Mouse (Mus musculus) liver, postnatal 0 days (tissue): ENCODE measurements around the gene Slc35a3.

Experiments used
- CTCF ChIP-seq: sonication (generic); IDR thresholded peaks from 2 replicates; pipeline ENCODE4 v1.5.1; 2016; ENCODE audit warnings: antibody characterized with exemption, low read depth
- EP300 ChIP-seq: IDR thresholded peaks from 2 replicates; pipeline ENCODE4 v1.6.1; 2016; ENCODE audit warnings: antibody characterized with exemption, low read depth, mild to moderate bottlenecking

DNA sequence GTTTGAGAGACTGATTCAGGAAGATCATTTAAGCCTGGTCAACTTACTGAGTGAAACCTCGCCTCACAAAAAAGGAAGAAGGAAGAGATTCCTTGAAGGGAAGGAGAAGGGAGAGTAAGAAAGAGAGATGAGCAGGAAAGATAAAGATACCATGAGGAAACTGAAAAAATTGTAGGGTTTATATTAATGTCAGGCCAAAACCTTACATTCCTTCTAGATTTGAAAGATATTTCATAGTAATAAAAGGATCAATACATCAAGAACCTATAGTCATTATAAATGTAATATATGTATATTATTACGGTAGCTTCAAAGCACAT lies 17.0 kb downstream of the Slc35a3 start:
- TF ChIP-seq CTCF: no peak
- no peak for TF ChIP-seq EP300
